Mouse (Mus musculus) spleen, postnatal 0 days (tissue): Measurements from ENCODE around the gene Cabp4. TPM values are rescaled to one million over a fixed set of nuclear protein-coding genes. Genes with fewer than 3 reads are reported as not detected.

Experiments
- polyA plus RNA-seq: library from polyadenylated mRNA; unstranded; fragments of >200 nt; fragmentation: Nextera tagmentation; extraction: Ambion mirVana; gene quantifications from 2 replicates; pipeline ENCODE4 v1.2.1, GENCODE M21; 2015

Cabp4 gene
- polyA plus RNA-seq: 0.34 and 0.51 TPM in 2 replicates

GRCm38 (mm10) chr19:4143759-4144268, at the start of gene Cabp4:
Gene Cabp4, minus strand, starts transcription at chr19:4144033.

GRCm38 (mm10) chr19:4191528-4192250, 47.9 kb upstream of the Cabp4 start, which contains the start of gene Ppp1ca:
Gene Ppp1ca, plus strand, starts transcription at chr19:4192065.

DNA sequence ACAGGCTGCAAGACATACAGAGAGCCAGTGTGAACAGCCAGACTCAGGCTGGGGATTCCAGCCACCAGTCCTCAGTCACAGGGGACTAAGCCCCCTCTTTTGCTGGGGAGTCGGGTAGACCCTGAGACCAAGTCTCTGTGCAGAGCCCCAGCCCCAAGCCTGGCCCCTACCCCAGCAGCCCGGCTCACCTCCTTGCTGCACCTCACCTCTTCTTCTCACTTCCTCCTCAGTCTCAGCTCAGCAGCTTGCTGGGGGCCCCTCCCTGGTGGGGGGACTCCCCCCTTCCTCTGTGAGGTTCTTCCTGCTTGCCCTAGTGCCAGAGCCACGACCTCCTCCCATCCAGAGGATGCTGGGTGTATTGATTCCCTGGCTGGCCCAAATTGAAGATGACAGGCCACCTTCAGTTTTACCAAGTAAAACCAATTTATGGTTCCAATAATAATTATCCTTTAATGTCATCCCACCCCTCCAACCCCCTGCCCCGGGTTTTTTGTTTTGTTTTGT, 47.0 kb upstream of the Cabp4 start, which contains the start of gene Tbc1d10c:
Gene Tbc1d10c (minus strand): TSS at position 454 of the 504 bp plus-strand sequence.

DNA sequence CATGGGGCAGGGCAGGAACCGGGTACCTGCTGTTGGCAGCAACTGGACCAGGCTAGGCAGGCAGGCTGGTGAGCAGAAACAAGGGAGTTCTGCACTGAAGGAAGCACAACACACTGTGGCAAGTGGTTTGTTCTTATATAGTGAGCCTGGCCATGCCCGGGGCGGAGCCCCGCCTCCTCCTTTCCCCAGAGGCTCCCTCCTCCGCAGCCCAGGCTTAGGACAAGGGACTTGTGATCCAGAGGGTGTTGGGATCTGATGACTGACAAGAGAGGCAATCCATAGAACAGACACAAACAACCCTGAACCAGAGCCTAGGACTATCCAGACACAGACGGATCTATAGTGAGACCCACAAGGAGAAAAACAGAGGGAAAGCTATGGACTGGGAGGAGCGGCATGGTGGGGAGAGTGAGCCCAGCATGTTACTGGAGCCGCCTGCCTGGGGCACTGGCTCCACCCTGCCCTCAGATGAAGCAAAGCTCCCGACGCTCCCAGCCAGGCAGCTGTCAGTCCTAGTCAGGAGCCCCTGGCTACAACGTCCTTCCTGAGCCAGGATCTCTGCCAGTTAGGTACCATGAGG, 31.6 kb upstream of the Cabp4 start, which contains the start of gene Carns1:
Gene Carns1 (minus strand): TSS at position 112 of the 580 bp plus-strand sequence.

GRCm38 (mm10) chr19:4162646-4163542, 19.1 kb upstream of the Cabp4 start, which contains the start of gene Rps6kb2:
Gene Rps6kb2, minus strand, starts transcription at chr19:4163354.

DNA sequence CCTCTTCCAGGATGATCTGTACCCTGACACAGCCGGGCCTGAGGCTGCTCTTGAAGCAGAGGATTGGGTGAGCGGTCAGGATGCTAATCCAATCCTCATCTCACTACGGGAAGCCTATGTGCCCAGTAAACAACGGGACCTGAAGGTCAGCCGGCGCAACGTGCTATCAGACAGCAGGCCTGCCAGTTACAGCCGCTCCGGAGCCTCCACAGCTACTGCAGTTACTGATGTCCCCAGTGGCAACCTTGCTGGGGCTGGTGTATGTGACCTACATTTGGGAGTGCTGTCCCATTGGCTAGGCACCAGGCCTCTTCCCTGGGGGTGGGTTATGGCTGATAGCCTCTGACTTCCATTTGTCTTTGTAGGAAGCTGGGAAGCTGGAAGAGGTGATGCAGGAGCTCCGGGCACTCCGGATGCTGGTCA, 9.4 kb upstream of the Cabp4 start, which contains the start of gene Ptprcap:
Gene Ptprcap (plus strand): TSS at position 373 of the 423 bp plus-strand sequence.

GRCm38 (mm10) chr19:4148491-4148806, 4.6 kb upstream of the Cabp4 start, which contains the start of gene Coro1b:
Gene Coro1b, plus strand, starts transcription at chr19:4148619.

DNA sequence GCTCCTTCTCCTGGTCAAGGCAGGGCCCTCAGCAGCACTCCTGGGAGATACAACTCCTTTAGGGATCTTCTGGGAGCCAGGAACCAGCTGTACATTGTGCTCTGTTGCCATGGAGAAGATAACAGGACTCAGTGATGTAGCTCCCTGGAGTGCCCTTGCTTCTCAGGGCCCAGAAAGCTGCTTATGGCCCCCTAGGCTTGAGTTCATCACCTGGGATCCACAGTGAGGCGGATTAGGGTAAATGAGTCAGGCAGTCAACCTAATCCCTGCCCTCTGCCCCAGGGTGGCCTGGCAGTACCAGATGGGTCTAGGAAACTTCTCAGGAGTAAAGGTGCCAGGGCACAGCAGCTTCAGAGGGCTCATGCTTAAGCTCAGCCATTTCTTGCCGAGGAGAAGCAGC, 4.4 kb downstream of the Cabp4 start, which contains the start of gene Gpr152:
Gene Gpr152 (plus strand): TSS at position 342 of the 400 bp plus-strand sequence.

GRCm38 (mm10) chr19:4125741-4126696, 17.8 kb downstream of the Cabp4 start, which contains the start of gene Aip:
Gene Aip, minus strand, starts transcription at chr19:4125858.

GRCm38 (mm10) chr19:4099837-4100717, 43.8 kb downstream of the Cabp4 start, which contains the start of gene Pitpnm1:
Gene Pitpnm1, plus strand, starts transcription at chr19:4099998.

GRCm38 (mm10) chr19:4096642-4097440, 47.0 kb downstream of the Cabp4 start, which contains the start of gene Cdk2ap2:
Gene Cdk2ap2, plus strand, starts transcription at chr19:4097182.

Other genes starting within 250 kb of the Cabp4 start
- gene Tcirg1, start 236.9 kb downstream of the Cabp4 start, polyA plus RNA-seq: 23.3 and 40.3 TPM in 2 replicates
- gene Ndufs8, start 231.3 kb downstream of the Cabp4 start, polyA plus RNA-seq: 167 and 176 TPM in 2 replicates
- gene Aldh3b1, start 214.2 kb downstream of the Cabp4 start, polyA plus RNA-seq: 12.5 and 18.9 TPM in 2 replicates
- gene Unc93b1, start 208.8 kb downstream of the Cabp4 start, polyA plus RNA-seq: 48.2 and 70.6 TPM in 2 replicates
- gene Aldh3b3, start 185.4 kb downstream of the Cabp4 start, polyA plus RNA-seq: 0.08 and 0.15 TPM in 2 replicates
- gene Aldh3b2, start 171.7 kb downstream of the Cabp4 start, polyA plus RNA-seq: 0.45 and 0.91 TPM in 2 replicates
- 7.9 and 9.8 TPM in 2 replicates for gene Acy3, start 157.5 kb downstream of the Cabp4 start, polyA plus RNA-seq
- 0.06 TPM in 1 of 2 replicates, not detected in the other for gene Tbx10, start 151.3 kb downstream of the Cabp4 start, polyA plus RNA-seq
- 20.8 and 22.9 TPM in 2 replicates for gene Nudt8, start 143.5 kb downstream of the Cabp4 start, polyA plus RNA-seq
- gene Gm49405, start 143.4 kb downstream of the Cabp4 start, polyA plus RNA-seq: 0.71 and 0.87 TPM in 2 replicates
- gene Doc2g, start 140.7 kb downstream of the Cabp4 start, polyA plus RNA-seq: 1.3 and 1.6 TPM in 2 replicates
- gene Ndufv1, start 131.2 kb downstream of the Cabp4 start, polyA plus RNA-seq: 162 and 170 TPM in 2 replicates
- 309 and 335 TPM in 2 replicates for gene Gstp1, start 106.0 kb downstream of the Cabp4 start, polyA plus RNA-seq
- gene Gstp2, start 98.0 kb downstream of the Cabp4 start, polyA plus RNA-seq: 7.4 and 12.0 TPM in 2 replicates
- 30.1 and 31.1 TPM in 2 replicates for gene Gstp3, start 84.5 kb downstream of the Cabp4 start, polyA plus RNA-seq
- gene Cabp2, start 62.5 kb downstream of the Cabp4 start, polyA plus RNA-seq: 0.19 TPM in 1 of 2 replicates, not detected in the other
- 172 and 193 TPM in 2 replicates for gene Cdk2ap2, start 46.9 kb downstream of the Cabp4 start, polyA plus RNA-seq
- gene Pitpnm1, start 44.0 kb downstream of the Cabp4 start, polyA plus RNA-seq: 16.6 and 22.5 TPM in 2 replicates
- 46.8 and 51.7 TPM in 2 replicates for gene Aip, start 18.2 kb downstream of the Cabp4 start, polyA plus RNA-seq
- not detected in 2 replicates for gene Gpr152, start 4.2 kb downstream of the Cabp4 start, polyA plus RNA-seq
- 83.9 and 109 TPM in 2 replicates for gene Coro1b, start 4.6 kb upstream of the Cabp4 start, polyA plus RNA-seq
- gene Ptprcap, start 9.6 kb upstream of the Cabp4 start, polyA plus RNA-seq: 54.1 and 74.8 TPM in 2 replicates
- 30.1 and 37.0 TPM in 2 replicates for gene Rps6kb2, start 19.3 kb upstream of the Cabp4 start, polyA plus RNA-seq
- 2.5 and 3.6 TPM in 2 replicates for gene Carns1, start 31.4 kb upstream of the Cabp4 start, polyA plus RNA-seq
- 26.1 and 34.7 TPM in 2 replicates for gene Tbc1d10c, start 47.3 kb upstream of the Cabp4 start, polyA plus RNA-seq
- 442 and 443 TPM in 2 replicates for gene Ppp1ca, start 48.0 kb upstream of the Cabp4 start, polyA plus RNA-seq
- 17.5 and 19.7 TPM in 2 replicates for gene Rad9a, start 57.6 kb upstream of the Cabp4 start, polyA plus RNA-seq
- gene Clcf1, start 70.2 kb upstream of the Cabp4 start, polyA plus RNA-seq: 3.2 and 4.0 TPM in 2 replicates
- not detected in 2 replicates for gene AC109138.7, start 70.3 kb upstream of the Cabp4 start, polyA plus RNA-seq
- gene Pold4, start 87.9 kb upstream of the Cabp4 start, polyA plus RNA-seq: 30.2 and 35.5 TPM in 2 replicates
- 4.7 and 6.3 TPM in 2 replicates for gene Ssh3, start 125.1 kb upstream of the Cabp4 start, polyA plus RNA-seq
- gene Ankrd13d, start 139.1 kb upstream of the Cabp4 start, polyA plus RNA-seq: 1.7 and 2.7 TPM in 2 replicates
- 23.0 and 33.3 TPM in 2 replicates for gene Grk2, start 162.2 kb upstream of the Cabp4 start, polyA plus RNA-seq